ENCODE assay signal across 7 mouse cellular contexts in the genomic region with DNA sequence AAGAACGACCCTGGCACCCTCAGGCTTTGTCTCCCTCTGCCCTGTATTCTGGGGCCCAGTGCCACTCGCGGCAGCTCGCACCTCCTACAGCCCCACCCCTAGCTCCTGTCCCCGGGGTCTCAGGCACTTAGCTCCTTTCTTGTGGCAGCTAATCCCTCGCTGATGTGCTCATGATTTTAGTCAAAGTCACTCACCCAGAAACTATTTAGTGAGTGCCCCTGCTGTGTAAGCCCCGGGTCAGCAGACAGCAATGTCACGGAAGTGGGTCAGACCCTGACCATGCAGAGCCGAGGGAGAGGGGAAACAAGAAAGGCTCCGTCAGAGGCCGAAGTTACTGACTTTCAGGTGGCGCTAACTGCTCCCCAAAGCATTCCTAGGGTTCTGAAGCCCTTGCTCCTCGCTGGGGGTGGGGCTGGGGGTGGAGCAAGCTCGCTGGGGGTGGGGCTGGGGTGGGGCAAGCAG. TPM values are rescaled to one million over a fixed set of nuclear protein-coding genes. Genes with fewer than 3 reads are reported as not detected.
DNase-seq lines count a peak whose midpoint lies in the region; ATAC-seq lines count a peak whose summit lies in the region.

No protein-coding gene starts in this region.

- no peak overlapping the region for H3K4me3 ChIP-seq in embryonic facial prominence, embryonic 14.5 days (ENCODE audit: low read depth, low read length)
- 0 out of 2 replicates have a peak overlapping the region, but pooled peaks have one; percentile 0 for H3K4me3 ChIP-seq in kidney, embryonic 14.5 days (ENCODE audit: low read length)
- no peak overlapping the region for H3K4me3 ChIP-seq in midbrain, embryonic 11.5 days (ENCODE audit: low read depth, low read length)

- 0 out of 2 replicates have a peak, but pooled peaks cover 7% of the 10 kb centered on the region for H3K4me1 ChIP-seq in embryonic facial prominence, embryonic 14.5 days (ENCODE audit: control insufficient read depth, insufficient read depth, low read length)
- peaks cover 5% of the 10 kb centered on the region; the same call in 1 of the 2 replicates for H3K4me1 ChIP-seq in kidney, embryonic 14.5 days (ENCODE audit: control insufficient read depth, insufficient read depth, low read length)
- peaks cover 11% of the 10 kb centered on the region for H3K4me1 ChIP-seq in midbrain, embryonic 11.5 days (ENCODE audit: control insufficient read depth, insufficient read depth, low read length)

- H3K9ac ChIP-seq in embryonic facial prominence, embryonic 14.5 days (ENCODE audit: low read depth, low read length) = no peak overlapping the region
- H3K9ac ChIP-seq in kidney, embryonic 14.5 days (ENCODE audit: low read depth, low read length) = no peak overlapping the region
- H3K9ac ChIP-seq in midbrain, embryonic 11.5 days (ENCODE audit: low read length) = no peak overlapping the region

- WGBS in embryonic facial prominence, embryonic 14.5 days = 5% methylated on average over 14 of the region's 14 CpGs
- under 1% methylated on average over 14 of the region's 14 CpGs for WGBS in kidney, embryonic 14.5 days
- 3% methylated on average over 12 of the region's 14 CpGs for WGBS in midbrain, embryonic 11.5 days

- peaks cover 2% of the 10 kb centered on the region; the same call in 1 of the 2 replicates for H3K27me3 ChIP-seq in embryonic facial prominence, embryonic 14.5 days (replicated peaks; ENCODE audit: control insufficient read depth, insufficient read depth, low read length)
- peaks cover 6% of the 10 kb centered on the region; the same call in 1 of the 2 replicates for H3K27me3 ChIP-seq in kidney, embryonic 14.5 days (ENCODE audit: control insufficient read depth, insufficient read depth, low read length)
- peaks cover 36% of the 10 kb centered on the region for H3K27me3 ChIP-seq in midbrain, embryonic 11.5 days (ENCODE audit: control insufficient read depth, insufficient read depth, low read length)

- no peak overlapping the region for H3K27ac ChIP-seq in embryonic facial prominence, embryonic 14.5 days (replicated peaks; ENCODE audit: low read depth, low read length)
- no peak overlapping the region for H3K27ac ChIP-seq in kidney, embryonic 14.5 days (ENCODE audit: low read depth, low read length)
- no peak overlapping the region for H3K27ac ChIP-seq in midbrain, embryonic 11.5 days (ENCODE audit: low read depth, low read length)

- H3K9me3 ChIP-seq in embryonic facial prominence, embryonic 14.5 days (ENCODE audit: control insufficient read depth, low read length) = no peaks in the 10 kb centered on the region
- no peaks in the 10 kb centered on the region for H3K9me3 ChIP-seq in kidney, embryonic 14.5 days (ENCODE audit: control insufficient read depth, low read length)
- no peaks in the 10 kb centered on the region for H3K9me3 ChIP-seq in midbrain, embryonic 11.5 days (ENCODE audit: control insufficient read depth, low read length)

- ATAC-seq in embryonic facial prominence, embryonic 14.5 days (ENCODE audit: low read depth) = peak; percentile 81
- no peak for ATAC-seq in kidney, embryonic 14.5 days (ENCODE audit: low FRiP score, low TSS enrichment)
- peak; percentile 68 for ATAC-seq in midbrain, embryonic 11.5 days (ENCODE audit: low FRiP score)

- peak; percentile 88 for DNase-seq in R1 (ENCODE audit: low read depth, low spot score)
- DNase-seq in embryonic facial prominence, embryonic 14.5 days (ENCODE audit: low spot score) = peak; percentile 62
- DNase-seq in midbrain, embryonic 11.5 days (ENCODE audit: low spot score, missing footprints) = peak; percentile 89
- no peak for DNase-seq in layer of hippocampus, postnatal 14 days (ENCODE audit: low spot score in 2 of 2)
- no peak for DNase-seq in gastrocnemius, adult 8-10 months (ENCODE audit: low spot score in 2 of 2)
- DNase-seq in testis, postnatal 10 days (ENCODE audit: low spot score) = no peak

- H3K4me2 ChIP-seq in embryonic facial prominence, embryonic 14.5 days (ENCODE audit: low read depth, low read length) = peak overlapping the region; percentile 48
- H3K4me2 ChIP-seq in kidney, embryonic 14.5 days (replicated peaks; ENCODE audit: low read depth, low read length) = peak overlapping the region; percentile 6
- H3K4me2 ChIP-seq in midbrain, embryonic 11.5 days = peak overlapping the region; percentile 30

- H3K36me3 ChIP-seq in embryonic facial prominence, embryonic 14.5 days (ENCODE audit: control insufficient read depth, insufficient read depth, low read length) = no peaks in the 10 kb centered on the region
- H3K36me3 ChIP-seq in kidney, embryonic 14.5 days (ENCODE audit: control insufficient read depth, insufficient read depth, low read length) = no peaks in the 10 kb centered on the region
- H3K36me3 ChIP-seq in midbrain, embryonic 11.5 days (ENCODE audit: control insufficient read depth, insufficient read depth, low read length) = no peaks in the 10 kb centered on the region

RNA-seq across cellular contexts. Expression of a gene that starts 14.7 kb away (rescaled TPM):
- 0.47 and 0.57 TPM in 2 replicates for polyA plus RNA-seq in embryonic facial prominence, embryonic 14.5 days (2014; fragmentation: Nextera tagmentation; extraction: Ambion mirVana)
- polyA plus RNA-seq in kidney, embryonic 14.5 days (2014; fragmentation: Nextera tagmentation; extraction: Ambion mirVana) = 0.13 and 0.45 TPM in 2 replicates
- 0.52 and 0.68 TPM in 2 replicates for polyA plus RNA-seq in midbrain, embryonic 11.5 days (2014; fragmentation: Nextera tagmentation; extraction: Ambion mirVana)
- 10 to 100 TPM in 1 of 2 experiments, under 1 TPM in 1; 0.41 to 11.9 TPM for total RNA-seq in layer of hippocampus, postnatal 14 days (2021)
- total RNA-seq in gastrocnemius, adult 8-10 months (2022) = not detected

Comparison
In these comparisons a context has a peak if more than half of its experiments do, and no peak if none do; other contexts are left out.
1. DNase-seq: peak in R1 (single experiment), embryonic facial prominence, embryonic 14.5 days (single experiment) and midbrain, embryonic 11.5 days (single experiment); none in layer of hippocampus, postnatal 14 days (0 of 2), gastrocnemius, adult 8-10 months (0 of 2) and testis, postnatal 10 days (single experiment).
2. Peak in every context shown above with its lines, with median percentiles within 50 percentile points of each other: H3K4me2 ChIP-seq.